Mouse (Mus musculus) ES-Bruce4 (cell line): ENCODE data around the gene Fbxo30.

Experiments used
- CTCF ChIP-seq: IDR thresholded peaks from one replicate; pipeline ENCODE4 v1.8.1; 2011; ENCODE audit warnings: low read depth, low read length
- EP300 ChIP-seq: IDR thresholded peaks from 2 replicates; pipeline ENCODE4 v1.6.1; 2011; ENCODE audit warnings: low read depth, low read length; ENCODE audit not compliant: insufficient read depth
- POLR2A ChIP-seq: IDR thresholded peaks from one replicate; pipeline ENCODE4 v1.8.1; 2011; ENCODE audit warnings: low read length; ENCODE audit not compliant: insufficient read depth

DNA sequence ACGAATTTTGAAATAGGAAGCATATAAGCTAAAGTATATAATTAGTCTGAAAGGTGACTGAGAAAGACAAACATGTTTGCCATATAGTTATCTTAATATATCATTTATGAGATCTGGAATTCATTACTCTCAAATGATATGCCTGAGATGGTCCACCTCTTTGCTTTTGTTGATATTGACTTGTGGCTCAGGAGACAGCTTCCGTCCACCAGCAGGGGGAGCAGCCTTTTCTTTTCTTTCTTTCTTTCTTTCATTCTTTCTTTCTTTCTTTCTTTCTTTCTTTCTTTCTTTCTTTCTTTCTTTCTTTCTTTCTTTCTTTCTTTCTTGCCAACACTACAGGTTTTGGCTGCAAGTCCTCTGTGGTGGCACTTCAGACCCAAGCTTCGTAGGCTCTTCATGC, 45.4 kb downstream of the Fbxo30 start:
- TF ChIP-seq CTCF: no peak
- no peak for TF ChIP-seq EP300
- TF ChIP-seq POLR2A: no peak
